Mouse (Mus musculus) thymus, adult 2 months (tissue): ENCODE data around the gene Stab1. TPM values are rescaled to one million over a fixed set of nuclear protein-coding genes. Genes with fewer than 3 reads are reported as not detected.

Source experiments
- DNase-seq: peaks from one replicate; pipeline ENCODE4 v3.0.0; 2021
- H3K27ac ChIP-seq: fragments of 200-500 bp; 2 replicates; pipeline ENCODE4 v1.5.1; 2012; ENCODE audit warnings: low read length, control low read depth; ENCODE audit not compliant: control insufficient read depth, insufficient read depth
- H3K27me3 ChIP-seq: fragments of 200-500 bp; 2 replicates; pipeline ENCODE4 v1.6.1; 2012; ENCODE audit warnings: mild to moderate bottlenecking, low read length, moderate library complexity, mixed read lengths; ENCODE audit not compliant: control insufficient read depth, insufficient read depth
- H3K36me3 ChIP-seq: fragments of 200-500 bp; 2 replicates; pipeline ENCODE4 v1.6.1; 2012; ENCODE audit warnings: mild to moderate bottlenecking, low read length, moderate library complexity; ENCODE audit not compliant: control insufficient read depth, insufficient read depth
- H3K4me1 ChIP-seq: fragments of 200-500 bp; replicated peaks from 2 replicates; pipeline ENCODE4 v1.6.1; 2012; ENCODE audit warnings: low read length; ENCODE audit not compliant: control insufficient read depth, insufficient read depth
- H3K4me3 ChIP-seq: fragments of 200-500 bp; 2 replicates; pipeline ENCODE4 v1.5.1; 2012; ENCODE audit warnings: mild to moderate bottlenecking, low read length, control low read depth, moderate library complexity; ENCODE audit not compliant: control insufficient read depth, insufficient read depth
- CTCF ChIP-seq: fragments of 200-500 bp; IDR thresholded peaks from 2 replicates; pipeline ENCODE4 v1.5.1; 2012; ENCODE audit warnings: mild to moderate bottlenecking, control low read depth, low read length, moderate library complexity, borderline replicate concordance; ENCODE audit not compliant: control insufficient read depth, poor library complexity, insufficient read depth; ENCODE audit errors: extremely low read depth
- POLR2A ChIP-seq: fragments of 200-500 bp; IDR thresholded peaks from 2 replicates; pipeline ENCODE4 v1.6.1; 2012; ENCODE audit warnings: mild to moderate bottlenecking, low read length, control low read depth, moderate library complexity; ENCODE audit not compliant: control insufficient read depth, poor library complexity, insufficient read depth; ENCODE audit errors: extremely low read depth
- WGBS: fragments of 180-500 bp; shearing (Covaris S2); methylation state at CpG from one replicate; pipeline ENCODE4 v1.1.7; 2018; 5-methylcytosine and 5-hydroxymethylcytosine counted together
- polyA plus RNA-seq: library from polyadenylated mRNA; depleted of rRNA; stranded (reverse); fragments of >200 nt; gene quantifications from 2 replicates; pipeline ENCODE4 v1.2.3, GENCODE M21; 2012

Gene Stab1
- polyA plus RNA-seq, 1 experiment = 26.7 TPM

GRCm38 (mm10) chr14:31195521-31195920 lies 27.1 kb upstream of the Stab1 start:
- DNase-seq = no peak
- H3K4me3 ChIP-seq = no peak overlapping the region
- H3K27me3 ChIP-seq = no peaks in the 10 kb centered on the region
- H3K36me3 ChIP-seq = peaks cover 21% of the 10 kb centered on the region
- TF ChIP-seq CTCF = no peak
- no peak for TF ChIP-seq POLR2A
- peaks cover 13% of the 10 kb centered on the region for H3K4me1 ChIP-seq
- peak overlapping the region; percentile 61 for H3K27ac ChIP-seq
- whole genome bisulfite sequencing = 80% methylated on average over 4 of the region's 4 CpGs

- 12% methylated on average over 14 of the region's 14 CpGs for WGBS
- H3K27ac ChIP-seq = peak overlapping the region; percentile 61
- peak overlapping the region; percentile 13 for H3K4me3 ChIP-seq
- DNase-seq = peak; percentile 20
- peaks cover 25% of the 10 kb centered on the region for H3K36me3 ChIP-seq
- TF ChIP-seq POLR2A = no peak
- no peak for TF ChIP-seq CTCF
- H3K27me3 ChIP-seq = no peaks in the 10 kb centered on the region
- peaks cover 13% of the 10 kb centered on the region for H3K4me1 ChIP-seq
Measured at GRCm38 (mm10) chr14:31194891-31195513, 26.6 kb upstream of the Stab1 start.

- TF ChIP-seq CTCF = no peak
- TF ChIP-seq POLR2A = no peak
- Histone ChIP-seq H3K4me1 (peaks cover 13% of the 10 kb centered on the region), H3K36me3 (peaks cover 31% of the 10 kb centered on the region), H3K27ac (no peak overlapping the region), H3K4me3 (no peak overlapping the region), H3K27me3 (no peaks in the 10 kb centered on the region)
- no peak for DNase-seq
- 64% methylated on average over 2 of the region's 2 CpGs for WGBS
Measured at GRCm38 (mm10) chr14:31194441-31194840, 26.0 kb upstream of the Stab1 start.

GRCm38 (mm10) chr14:31193791-31194190 lies 25.4 kb upstream of the Stab1 start:
- H3K4me3 ChIP-seq = no peak overlapping the region
- H3K27me3 ChIP-seq = no peaks in the 10 kb centered on the region
- no peak for TF ChIP-seq CTCF
- no peak for TF ChIP-seq POLR2A
- peaks cover 13% of the 10 kb centered on the region for H3K4me1 ChIP-seq
- 95% methylated on average over 7 of the region's 7 CpGs for WGBS
- no peak overlapping the region for H3K27ac ChIP-seq
- H3K36me3 ChIP-seq = peaks cover 37% of the 10 kb centered on the region
- DNase-seq = no peak

GRCm38 (mm10) chr14:31191936-31192335 lies 23.5 kb upstream of the Stab1 start:
- TF ChIP-seq POLR2A = no peak
- no peak for TF ChIP-seq CTCF
- Histone ChIP-seq H3K27me3 (no peaks in the 10 kb centered on the region), H3K4me3 (no peak overlapping the region), H3K4me1 (peaks cover 13% of the 10 kb centered on the region), H3K36me3 (peaks cover 54% of the 10 kb centered on the region), H3K27ac (no peak overlapping the region)
- 86% methylated on average over 2 of the region's 2 CpGs for WGBS
- DNase-seq = no peak

- WGBS = 95% methylated on average over 3 of the region's 3 CpGs
- Histone ChIP-seq H3K27ac (no peak overlapping the region), H3K4me1 (0 out of 2 replicates have a peak, but pooled peaks cover under 1% of the 10 kb centered on the region), H3K27me3 (no peaks in the 10 kb centered on the region), H3K36me3 (peaks cover 80% of the 10 kb centered on the region), H3K4me3 (no peak overlapping the region)
- DNase-seq = no peak
- TF ChIP-seq CTCF (no peak), POLR2A (no peak)
Measured at GRCm38 (mm10) chr14:31189348-31189747, 20.9 kb upstream of the Stab1 start.
